In genomic region chr14:53803698-53804620, GRCm38 (mm10) we compare ENCODE assay signal across 7 mouse cellular contexts.
DNase-seq lines count a peak whose midpoint lies in the region; ATAC-seq lines count a peak whose summit lies in the region.

No protein-coding gene starts in this region.

- H3K36me3 ChIP-seq in forebrain, embryonic 14.5 days (ENCODE audit: control insufficient read depth, insufficient read depth, low read length), result no peaks in the 10 kb centered on the region
- H3K36me3 ChIP-seq in hindbrain, embryonic 15.5 days, result no peaks in the 10 kb centered on the region

- no peak overlapping the region for H3K4me3 ChIP-seq in forebrain, embryonic 14.5 days (ENCODE audit: low read depth, low read length)
- H3K4me3 ChIP-seq in hindbrain, embryonic 15.5 days, result 0 out of 2 replicates have a peak overlapping the region, but pooled peaks have one; percentile 9

- H3K4me2 ChIP-seq in forebrain, embryonic 14.5 days (ENCODE audit: low read length), result peak overlapping the region; percentile 9; the same call in 1 of the 2 replicates
- peak overlapping the region; percentile 43 for H3K4me2 ChIP-seq in hindbrain, embryonic 15.5 days

- H3K9ac ChIP-seq in forebrain, embryonic 14.5 days (ENCODE audit: low read length), result no peak overlapping the region
- H3K9ac ChIP-seq in hindbrain, embryonic 15.5 days, result no peak overlapping the region

- no peaks in the 10 kb centered on the region for H3K4me1 ChIP-seq in forebrain, embryonic 14.5 days (ENCODE audit: control insufficient read depth, insufficient read depth, low read length)
- H3K4me1 ChIP-seq in hindbrain, embryonic 15.5 days (replicated peaks), result peaks cover 3% of the 10 kb centered on the region; the same call in 1 of the 2 replicates

- WGBS in forebrain, embryonic 14.5 days, result 30% methylated on average over 17 of the region's 17 CpGs
- WGBS in hindbrain, embryonic 15.5 days, result 28% methylated on average over 17 of the region's 17 CpGs

- H3K9me3 ChIP-seq in forebrain, embryonic 14.5 days (replicated peaks; ENCODE audit: control insufficient read depth, low read length), result no peaks in the 10 kb centered on the region
- H3K9me3 ChIP-seq in hindbrain, embryonic 15.5 days, result no peaks in the 10 kb centered on the region

- DNase-seq in NIH3T3 (ENCODE audit: low read depth), result peak; percentile 71
- peak; percentile 69 for DNase-seq in c-Kit-positive CD71-negative TER-119-negative erythroid progenitor cells, embryonic 14.5 days (ENCODE audit: low read depth)
- peak; percentile 91 for DNase-seq in forebrain, embryonic 14.5 days (ENCODE audit: low spot score)
- DNase-seq in layer of hippocampus, postnatal 36 days, result peak; percentile 27
- DNase-seq in lung, postnatal 14 days, result peak; percentile 65
- DNase-seq in right cerebral cortex, adult 2 months (ENCODE audit: low spot score in 2 of 2), result peak; percentile 71 to 77

- H3K27ac ChIP-seq in forebrain, embryonic 14.5 days (ENCODE audit: low read depth, low read length), result no peak overlapping the region
- H3K27ac ChIP-seq in hindbrain, embryonic 15.5 days (replicated peaks), result no peak overlapping the region

- H3K27me3 ChIP-seq in forebrain, embryonic 14.5 days (replicated peaks; ENCODE audit: control insufficient read depth, insufficient read depth, low read length), result no peaks in the 10 kb centered on the region
- no peaks in the 10 kb centered on the region for H3K27me3 ChIP-seq in hindbrain, embryonic 15.5 days

- ATAC-seq in forebrain, embryonic 14.5 days, result peak; percentile 75
- ATAC-seq in hindbrain, embryonic 15.5 days (ENCODE audit: low FRiP score, low read depth), result peak; percentile 79

Comparison
In these comparisons a context has a peak if more than half of its experiments do, and no peak if none do; other contexts are left out.
1. DNase-seq: peak in every context shown above with its lines; median percentile 91 in forebrain, embryonic 14.5 days; 74 in right cerebral cortex, adult 2 months; 71 in NIH3T3; 69 in c-Kit-positive CD71-negative TER-119-negative erythroid progenitor cells, embryonic 14.5 days; 65 in lung, postnatal 14 days; 27 in layer of hippocampus, postnatal 36 days.